In the genomic region with DNA sequence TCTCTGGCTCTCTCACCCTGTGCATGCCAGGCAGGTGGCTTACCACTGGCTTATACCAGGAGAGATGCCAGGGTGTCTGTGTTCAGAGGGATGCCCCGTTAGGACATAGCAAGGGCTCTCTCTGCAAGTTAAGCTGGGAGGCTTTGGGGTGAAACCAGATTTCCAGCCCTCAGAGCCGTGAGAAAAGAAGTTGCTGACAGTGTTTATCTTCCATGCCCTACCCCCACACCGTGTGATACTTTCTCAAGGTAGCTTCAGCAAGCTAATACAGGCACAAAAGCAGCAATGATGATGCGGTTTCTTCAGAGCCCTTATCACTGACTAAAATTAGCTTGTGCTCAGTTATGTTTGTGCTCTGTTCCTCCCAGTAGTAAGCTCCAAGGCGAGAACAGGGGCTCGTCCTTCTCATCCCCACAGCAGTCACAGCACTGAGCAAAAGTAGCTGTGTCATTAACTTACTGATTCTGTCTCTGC, we compare ENCODE assay signal across 8 mouse cellular contexts. TPM values are rescaled to one million over a fixed set of nuclear protein-coding genes. Genes with fewer than 3 reads are reported as not detected.
DNase-seq lines count a peak whose midpoint lies in the region; ATAC-seq lines count a peak whose summit lies in the region.

No protein-coding gene starts in this region.

- peak; percentile 62 for ATAC-seq in cerebellum, adult (ENCODE audit: insufficient number of reproducible peaks, low FRiP score, low TSS enrichment)
- ATAC-seq in common myeloid progenitor, adult 5-6 weeks (replicated peaks; ENCODE audit: low read depth, poor library complexity, severe bottlenecking) = peak; percentile 64

- DNase-seq in cerebellum, postnatal 4 days (ENCODE audit: low spot score in 2 of 2) = no peak
- DNase-seq in adrenal gland, adult 8-10 months = peak; percentile 4
- DNase-seq in liver = peak; percentile 47
- no peak for DNase-seq in urinary bladder, postnatal 14 days (ENCODE audit: low spot score)
- DNase-seq in right cerebral cortex, postnatal 4 days = no peak
- DNase-seq in lung, postnatal 36 days = no peak

RNA-seq across cellular contexts. Expression of gene Efcab2, which starts 42.4 kb away (rescaled TPM):
- 1 to 10 TPM; 3.4 to 5.2 (median 4.1) TPM for total RNA-seq in adrenal gland, adult 8-10 months (2022)
- 3.0 and 3.2 TPM in 2 replicates for total RNA-seq in common myeloid progenitor, adult 5-6 weeks (2017)

Comparison
In these comparisons a context has a peak if more than half of its experiments do, and no peak if none do; other contexts are left out.
1. DNase-seq: peak in adrenal gland, adult 8-10 months (single experiment) and liver (single experiment); none in cerebellum, postnatal 4 days (0 of 2), urinary bladder, postnatal 14 days (single experiment), right cerebral cortex, postnatal 4 days (single experiment) and lung, postnatal 36 days (single experiment).